Mouse (Mus musculus) kidney, embryonic 15.5 days (tissue): ENCODE data around the gene Hps5. TPM values are rescaled to one million over a fixed set of nuclear protein-coding genes. Genes with fewer than 3 reads are reported as not detected.
"Not testable (repeated sequence)": the region's sequence is repeated elsewhere in the genome, so short reads cannot be mapped to it uniquely, and the experiment has no call there.

Source experiments
- ATAC-seq: fragments of 200-750 bp; cut with Nextera tagmentation; replicated peaks from 2 replicates; pipeline ENCODE4 v1.8.0; 2017; ENCODE audit warnings: moderate TSS enrichment; ENCODE audit not compliant: low FRiP score
- H3K27ac ChIP-seq: fragments of 300-500 bp; sonication (generic); 2 replicates; pipeline ENCODE4 v1.5.1; 2015; ENCODE audit warnings: mild to moderate bottlenecking, inconsistent platforms
- H3K27me3 ChIP-seq: fragments of 300-500 bp; sonication (generic); 2 replicates; pipeline ENCODE4 v1.6.1; 2015; ENCODE audit warnings: inconsistent platforms
- H3K36me3 ChIP-seq: fragments of 300-500 bp; sonication (generic); 2 replicates; pipeline ENCODE4 v1.6.1; 2015; ENCODE audit warnings: inconsistent platforms
- H3K4me1 ChIP-seq: fragments of 300-500 bp; sonication (generic); 2 replicates; pipeline ENCODE4 v1.6.1; 2015; ENCODE audit warnings: inconsistent platforms
- H3K4me2 ChIP-seq: fragments of 300-500 bp; sonication (generic); 2 replicates; pipeline ENCODE4 v1.6.1; 2015; ENCODE audit warnings: moderate library complexity, mild to moderate bottlenecking, inconsistent platforms
- H3K4me3 ChIP-seq: fragments of 300-500 bp; sonication (generic); replicated peaks from 2 replicates; pipeline ENCODE4 v1.5.1; 2015; ENCODE audit warnings: mild to moderate bottlenecking, inconsistent platforms
- H3K9ac ChIP-seq: fragments of 300-500 bp; sonication (generic); 2 replicates; pipeline ENCODE4 v1.6.1; 2015; ENCODE audit warnings: mild to moderate bottlenecking, inconsistent platforms
- H3K9me3 ChIP-seq: fragments of 300-500 bp; sonication (generic); replicated peaks from 2 replicates; pipeline ENCODE4 v1.6.1; 2016; ENCODE audit warnings: inconsistent platforms
- WGBS: fragments of 180-500 bp; shearing (Covaris S2); methylation state at CpG from one replicate; pipeline ENCODE4 v1.1.7; 2015; ENCODE audit warnings: mixed read lengths; 5-methylcytosine and 5-hydroxymethylcytosine counted together
- polyA plus RNA-seq: library from polyadenylated mRNA; unstranded; fragments of >200 nt; fragmentation: Nextera tagmentation; extraction: Ambion mirVana; gene quantifications from 2 replicates; pipeline ENCODE4 v1.2.1, GENCODE M21; 2015

The Hps5 gene
- polyA plus RNA-seq, 1 experiment from 2014 or later, result 31.5 TPM

DNA sequence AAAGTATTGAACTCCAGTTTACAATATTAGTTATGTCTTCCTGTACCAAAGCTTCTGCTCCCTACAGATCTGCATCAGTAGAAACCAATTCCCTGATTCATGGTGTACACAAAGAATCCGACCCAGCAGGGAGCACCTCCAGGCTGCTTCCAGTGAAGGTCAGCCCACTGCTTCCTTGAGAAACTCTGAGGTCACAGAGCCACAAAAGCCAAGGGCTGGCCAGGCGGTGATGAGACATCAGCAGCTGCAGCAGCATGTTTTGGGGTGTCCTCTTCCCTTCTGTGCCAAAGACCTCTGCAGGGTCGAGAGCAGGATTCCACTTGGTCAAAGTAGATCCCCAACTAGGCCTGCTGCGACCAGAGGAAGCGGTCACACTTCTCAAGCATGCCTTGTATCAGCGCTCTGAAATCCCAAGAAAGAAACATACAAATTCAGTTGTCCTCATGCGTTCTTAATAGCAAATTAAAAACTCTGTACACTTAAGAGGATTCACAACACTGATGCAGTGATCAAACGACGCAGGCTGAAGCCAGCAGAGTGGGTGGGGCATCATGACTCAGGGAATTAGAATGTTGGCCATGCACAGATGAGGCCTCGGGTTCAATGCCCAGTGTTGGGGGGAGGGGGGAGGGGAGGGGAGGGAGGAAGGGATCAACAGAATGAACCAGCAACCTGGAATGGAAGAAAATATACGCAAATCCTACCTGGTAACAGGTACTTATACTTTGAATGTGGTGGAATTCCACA, 34.6 kb downstream of the Hps5 start:
- whole genome bisulfite sequencing, result 80% methylated on average over 11 of the region's 11 CpGs
- Histone ChIP-seq H3K27me3 (no peaks in the 10 kb centered on the region), H3K36me3 (peaks cover 81% of the 10 kb centered on the region), H3K9ac (no peak overlapping the region), H3K9me3 (no peaks in the 10 kb centered on the region), H3K4me3 (no peak overlapping the region), H3K4me2 (no peak overlapping the region), H3K27ac (no peak overlapping the region), H3K4me1 (no peaks in the 10 kb centered on the region)
- no peak for ATAC-seq

DNA sequence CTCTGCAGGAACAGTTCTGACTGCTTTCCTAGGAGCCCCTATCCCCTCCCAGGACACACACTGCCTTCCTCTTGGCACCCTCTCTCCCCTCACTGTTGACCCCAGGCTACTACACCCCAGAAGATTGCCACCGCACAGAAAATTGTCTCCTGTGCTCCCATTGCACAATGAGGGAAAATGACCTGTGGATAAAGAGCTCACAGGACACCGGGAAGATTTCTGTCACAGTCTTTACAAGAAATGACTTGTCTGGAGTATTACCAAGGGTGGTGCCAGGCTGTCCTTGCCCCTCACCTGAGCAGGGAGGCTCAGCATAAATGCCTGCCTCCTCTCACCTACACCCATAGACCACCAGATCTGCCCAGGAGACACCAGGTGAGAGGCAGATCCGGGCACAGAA, 44.4 kb downstream of the Hps5 start, which contains the start of gene Saa2:
Gene Saa2 (plus strand): TSS at position 301 of the 400 bp plus-strand sequence.
- Histone ChIP-seq H3K27me3 (no peaks in the 10 kb centered on the region), H3K9me3 (no peaks in the 10 kb centered on the region), H3K27ac (no peak within 1 kb of the TSS), H3K36me3 (no peaks in the 10 kb centered on the region), H3K4me1 (0 out of 2 replicates have a peak, but pooled peaks cover 2% of the 10 kb centered on the region), H3K9ac (no peak within 1 kb of the TSS), H3K4me2 (no peak within 1 kb of the TSS), H3K4me3 (no peak within 1 kb of the TSS)
- WGBS, result 69% methylated on average over 3 of the region's 3 CpGs
- no peak for ATAC-seq

- H3K4me2 ChIP-seq, result no peak overlapping the region
- H3K27ac ChIP-seq, result no peak overlapping the region
- ATAC-seq, result no peak
- no peak overlapping the region for H3K9ac ChIP-seq
- no peaks in the 10 kb centered on the region for H3K36me3 ChIP-seq
- no peaks in the 10 kb centered on the region for H3K9me3 ChIP-seq
- H3K27me3 ChIP-seq, result no peaks in the 10 kb centered on the region
- 0 out of 2 replicates have a peak, but pooled peaks cover 2% of the 10 kb centered on the region for H3K4me1 ChIP-seq
- WGBS, result 59% methylated on average over 3 of the region's 3 CpGs
- no peak overlapping the region for H3K4me3 ChIP-seq
Observed at GRCm38 (mm10) chr7:46748459-46748858, 47.4 kb downstream of the Hps5 start.

- H3K9me3 ChIP-seq, result no peaks in the 10 kb centered on the region
- WGBS, result 88% methylated on average over 7 of the region's 7 CpGs
- H3K4me2 ChIP-seq, result no peak overlapping the region
- H3K36me3 ChIP-seq, result no peaks in the 10 kb centered on the region
- no peak for ATAC-seq
- H3K27ac ChIP-seq, result no peak overlapping the region
- H3K27me3 ChIP-seq, result no peaks in the 10 kb centered on the region
- no peak overlapping the region for H3K4me3 ChIP-seq
- no peak overlapping the region for H3K9ac ChIP-seq
- 0 out of 2 replicates have a peak, but pooled peaks cover 2% of the 10 kb centered on the region for H3K4me1 ChIP-seq
Observed at GRCm38 (mm10) chr7:46746381-46746780, 49.5 kb downstream of the Hps5 start.

DNA sequence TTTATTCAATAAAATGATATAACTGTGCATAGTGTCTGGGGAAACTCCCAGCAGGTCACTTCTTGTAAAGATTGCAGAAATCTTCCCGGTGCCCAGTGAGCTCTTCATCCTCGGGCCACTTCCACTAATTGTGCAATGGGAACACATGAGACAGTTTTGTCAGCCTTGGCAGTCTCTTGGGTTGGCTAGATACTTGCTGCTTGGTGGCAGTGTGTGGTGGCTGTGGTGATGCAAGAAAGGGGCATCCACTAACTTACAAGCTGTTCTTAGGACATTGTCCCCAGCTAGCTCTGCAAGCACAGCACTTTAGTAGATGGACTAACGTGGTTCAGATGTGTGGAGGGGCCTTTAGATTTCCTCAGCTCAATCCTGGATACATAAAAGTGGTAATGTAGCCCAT, 50.0 kb downstream of the Hps5 start:
- H3K9ac ChIP-seq, result no peak overlapping the region
- H3K36me3 ChIP-seq, result no peaks in the 10 kb centered on the region
- H3K9me3 ChIP-seq, result no peaks in the 10 kb centered on the region
- no peaks in the 10 kb centered on the region for H3K27me3 ChIP-seq
- WGBS, result 86% methylated on average over 3 of the region's 3 CpGs
- no peak overlapping the region for H3K4me2 ChIP-seq
- H3K4me1 ChIP-seq, result 0 out of 2 replicates have a peak, but pooled peaks cover 2% of the 10 kb centered on the region
- H3K27ac ChIP-seq, result no peak overlapping the region
- no peak for ATAC-seq
- no peak overlapping the region for H3K4me3 ChIP-seq

- H3K36me3 ChIP-seq, H3K9me3 ChIP-seq, H3K4me2 ChIP-seq, H3K9ac ChIP-seq, H3K27me3 ChIP-seq, H3K27ac ChIP-seq, H3K4me3 ChIP-seq, ATAC-seq, H3K4me1 ChIP-seq: not testable (repeated sequence)
- 70% methylated on average over 3 of the region's 3 CpGs for WGBS
Observed at GRCm38 (mm10) chr7:46742880-46743279, 53.0 kb downstream of the Hps5 start, which contains the start of gene Saa1. Gene Saa1, minus strand, starts transcription at chr7:46742980.

DNA sequence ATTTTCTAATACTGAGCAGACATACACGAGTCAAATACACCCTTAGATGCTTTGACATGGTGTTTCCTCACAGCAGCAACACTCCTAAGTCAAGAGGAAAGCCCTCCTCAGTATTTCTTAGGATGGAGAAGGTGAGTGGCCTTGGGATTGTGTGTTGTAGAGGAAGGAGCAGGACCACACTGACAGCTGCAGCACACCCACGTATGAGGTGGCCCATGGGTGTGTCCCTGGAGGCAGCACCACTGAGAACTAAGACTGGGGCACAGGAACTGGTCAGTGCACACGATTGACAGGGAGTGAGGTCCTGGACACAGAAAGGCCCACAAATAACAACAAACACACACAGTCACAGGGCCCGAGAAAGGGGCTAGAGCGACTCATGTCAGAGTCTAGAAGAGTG, 55.8 kb downstream of the Hps5 start:
- not testable (repeated sequence) for H3K9ac ChIP-seq, H3K4me2 ChIP-seq, H3K4me3 ChIP-seq, H3K27ac ChIP-seq, H3K27me3 ChIP-seq, H3K36me3 ChIP-seq, H3K4me1 ChIP-seq, H3K9me3 ChIP-seq, ATAC-seq
- WGBS, result 75% methylated on average over 5 of the region's 5 CpGs

DNA sequence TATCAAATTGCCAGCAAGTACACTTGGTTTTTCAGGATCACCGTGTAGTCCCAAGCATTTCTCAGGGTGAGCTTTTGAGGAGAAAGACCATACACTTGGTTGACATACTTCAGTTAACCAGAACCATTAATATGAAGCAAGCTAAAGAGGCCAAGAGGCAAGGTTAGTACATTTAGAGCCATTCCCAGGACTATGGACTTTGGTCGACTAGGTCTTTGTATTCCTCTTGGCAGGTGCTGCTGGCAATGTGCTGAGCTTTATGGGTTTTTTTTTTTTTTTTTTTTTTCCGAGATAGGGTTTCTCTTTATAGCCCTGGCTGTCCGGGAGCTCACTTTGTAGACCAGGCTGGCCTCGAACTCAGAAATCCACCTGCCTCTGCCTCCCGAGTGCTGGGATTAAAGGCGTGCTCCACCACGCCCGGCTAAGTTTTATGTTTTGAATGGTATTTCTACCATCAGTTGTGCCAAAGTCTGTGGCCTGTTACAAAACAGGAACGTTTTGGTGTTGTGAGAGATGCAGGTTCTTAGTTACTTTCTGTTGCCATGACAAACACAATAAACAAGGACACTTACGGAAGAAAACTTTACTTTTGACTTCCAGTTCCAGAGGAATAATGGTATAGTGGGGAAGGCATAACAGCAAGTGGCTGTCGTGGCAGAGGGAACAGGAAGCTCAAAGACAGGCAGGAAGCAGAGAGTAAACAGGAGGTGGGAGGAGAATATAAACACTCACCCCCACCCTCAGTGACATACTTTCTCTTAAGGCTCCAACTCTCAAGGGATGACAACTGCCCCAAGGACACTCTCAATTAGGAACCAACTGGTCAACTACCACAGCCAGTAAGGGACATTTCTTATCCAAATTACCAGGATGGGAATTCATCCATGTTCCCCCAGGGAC, 57.1 kb downstream of the Hps5 start:
- Histone ChIP-seq H3K9ac (no peak overlapping the region), H3K9me3 (no peaks in the 10 kb centered on the region), H3K36me3 (no peaks in the 10 kb centered on the region), H3K4me1 (no peaks in the 10 kb centered on the region), H3K27me3 (no peaks in the 10 kb centered on the region), H3K27ac (no peak overlapping the region), H3K4me3 (no peak overlapping the region), H3K4me2 (no peak overlapping the region)
- WGBS, result 75% methylated on average over 12 of the region's 12 CpGs
- ATAC-seq, result no peak

- Histone ChIP-seq H3K27ac (no peak overlapping the region), H3K27me3 (no peaks in the 10 kb centered on the region), H3K9me3 (peaks cover 3% of the 10 kb centered on the region; the same call in 1 of the 2 replicates), H3K4me1 (no peaks in the 10 kb centered on the region), H3K4me2 (no peak overlapping the region), H3K9ac (no peak overlapping the region), H3K36me3 (no peaks in the 10 kb centered on the region), H3K4me3 (no peak overlapping the region)
- 78% methylated on average over 2 of the region's 2 CpGs for WGBS
- ATAC-seq, result no peak
Observed at GRCm38 (mm10) chr7:46734983-46735382, 60.9 kb downstream of the Hps5 start.

DNA sequence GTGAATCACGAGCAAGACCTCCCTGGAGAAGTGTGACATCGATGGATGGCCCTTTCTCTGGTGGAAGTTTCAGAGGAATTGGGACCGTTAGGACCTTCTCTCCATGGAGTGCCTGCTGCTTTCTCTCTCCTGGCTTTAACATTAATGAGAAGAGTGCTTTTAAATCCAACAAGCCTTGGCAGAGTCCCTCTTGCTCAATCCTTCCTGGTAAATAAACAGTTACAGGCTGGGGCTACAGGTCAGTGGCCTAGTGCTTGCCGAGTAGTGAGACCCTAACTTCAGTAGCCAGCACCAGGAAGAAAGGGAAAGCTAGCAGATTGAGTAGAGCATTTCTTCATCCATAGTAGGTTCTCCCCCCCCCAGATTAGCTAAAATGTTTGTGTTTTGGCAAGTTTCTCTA, 63.4 kb downstream of the Hps5 start, which contains the start of gene Saa4:
Gene Saa4 (minus strand): TSS at position 146 of the 400 bp plus-strand sequence.
- Histone ChIP-seq H3K27me3 (no peaks in the 10 kb centered on the region), H3K4me2 (no peak within 1 kb of the TSS), H3K27ac (no peak within 1 kb of the TSS), H3K9me3 (peaks cover 3% of the 10 kb centered on the region; the same call in 1 of the 2 replicates), H3K4me1 (no peaks in the 10 kb centered on the region), H3K9ac (no peak within 1 kb of the TSS), H3K4me3 (no peak within 1 kb of the TSS), H3K36me3 (no peaks in the 10 kb centered on the region)
- ATAC-seq, result no peak
- 72% methylated on average over 4 of the region's 4 CpGs for WGBS

- Histone ChIP-seq H3K36me3 (no peaks in the 10 kb centered on the region), H3K27me3 (no peaks in the 10 kb centered on the region), H3K27ac (no peak overlapping the region), H3K4me2 (no peak overlapping the region), H3K4me1 (peaks cover 9% of the 10 kb centered on the region; the same call in 1 of the 2 replicates), H3K4me3 (no peak overlapping the region), H3K9me3 (no peaks in the 10 kb centered on the region), H3K9ac (no peak overlapping the region)
- no peak for ATAC-seq
- WGBS, result 83% methylated on average over 1 of the region's 1 CpGs
Observed at GRCm38 (mm10) chr7:46727584-46727983, 68.3 kb downstream of the Hps5 start.

DNA sequence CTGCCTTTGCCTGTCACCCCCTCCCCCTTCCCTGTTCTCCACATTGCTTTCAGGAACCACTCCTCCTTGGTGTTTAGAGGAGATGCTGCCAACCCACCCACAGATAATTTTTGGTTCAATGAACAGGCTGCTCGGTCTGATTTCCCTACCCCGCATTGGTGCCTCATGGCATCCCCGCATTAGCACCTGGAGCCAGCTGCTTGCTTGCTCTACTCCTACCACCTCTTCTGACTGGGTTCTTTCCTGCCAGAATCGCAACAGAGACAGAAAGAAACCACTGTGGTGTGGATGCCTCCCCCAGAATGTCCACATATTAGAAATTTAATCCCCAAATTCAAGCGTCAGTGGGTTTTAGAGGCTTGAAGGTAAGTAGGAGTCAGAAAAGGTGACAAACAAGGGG, 71.5 kb downstream of the Hps5 start:
- no peaks in the 10 kb centered on the region for H3K36me3 ChIP-seq
- peak overlapping the region; percentile 29 for H3K27ac ChIP-seq
- H3K4me3 ChIP-seq, result no peak overlapping the region
- peak; percentile 71 for ATAC-seq
- H3K4me1 ChIP-seq, result peaks cover 9% of the 10 kb centered on the region; the same call in 1 of the 2 replicates
- no peak overlapping the region; the same call in 1 of the 2 replicates for H3K4me2 ChIP-seq
- WGBS, result 43% methylated on average over 5 of the region's 5 CpGs
- no peaks in the 10 kb centered on the region for H3K27me3 ChIP-seq
- H3K9me3 ChIP-seq, result no peaks in the 10 kb centered on the region
- no peak overlapping the region for H3K9ac ChIP-seq
